Mouse (Mus musculus) kidney, adult 2 months (tissue): ENCODE measurements at regions not wholly inside any gene's neighbourhood (a gene's known extent, or its start where the extent isn't known, plus 50 kb on each side); places are given as distances from the start of the nearest gene placed in this dataset.

ENCODE experiments used
- CTCF ChIP-seq: fragments of 200-500 bp; conservative IDR thresholded peaks from 2 replicates; pipeline ENCODE4 v1.5.1; 2011; ENCODE audit warnings: low read depth, mild to moderate bottlenecking, control low read depth, low read length, moderate library complexity, mixed read lengths; ENCODE audit not compliant: insufficient read depth, insufficient read length
- POLR2A ChIP-seq: fragments of 200-500 bp; IDR thresholded peaks from one replicate; pipeline ENCODE4 v1.6.1; 2011; ENCODE audit warnings: low read depth, low read length, control low read depth

GRCm38 (mm10) chr3:149086704-149087103 lies 96.3 kb upstream of the Adgrl2 start:
- TF ChIP-seq POLR2A (no peak), CTCF (no peak)
